Mouse (Mus musculus) kidney, postnatal 36 days (tissue): Measurements from ENCODE around the gene Elk4.

ENCODE experiments used
- DNase-seq, 2 experiments: peaks; one replicate each; pipeline ENCODE4 v3.0.0; 2021 to 2022; ENCODE audit warnings: mixed read lengths in 2 of 2

Elk4 gene

DNA sequence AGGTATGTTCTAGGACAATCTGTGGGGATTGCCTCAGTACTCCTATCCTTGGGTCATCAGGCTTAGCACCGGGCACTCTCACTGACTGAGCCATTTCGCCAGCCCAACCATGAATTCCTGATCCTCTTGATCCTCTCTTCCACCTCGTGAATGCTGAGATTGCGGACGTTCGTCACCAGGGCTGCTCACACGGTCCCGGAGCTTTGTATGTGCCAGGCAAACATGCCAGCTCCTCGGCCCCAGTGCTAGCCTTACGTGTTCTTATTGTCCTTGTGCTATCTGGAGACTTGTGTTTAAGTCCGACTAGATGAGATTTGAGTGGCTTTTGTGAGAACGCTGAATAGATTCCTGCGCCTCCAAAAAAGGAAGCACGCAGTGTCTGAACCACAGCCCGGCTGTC lies 20.0 kb upstream of the Elk4 start:
- DNase-seq: no peak

GRCm38 (mm10) chr1:131989476-131989875 lies 17.9 kb upstream of the Elk4 start:
- DNase-seq: no peak

- DNase-seq: no peak
Measured at GRCm38 (mm10) chr1:131990083-131990760, 17.2 kb upstream of the Elk4 start.

DNA sequence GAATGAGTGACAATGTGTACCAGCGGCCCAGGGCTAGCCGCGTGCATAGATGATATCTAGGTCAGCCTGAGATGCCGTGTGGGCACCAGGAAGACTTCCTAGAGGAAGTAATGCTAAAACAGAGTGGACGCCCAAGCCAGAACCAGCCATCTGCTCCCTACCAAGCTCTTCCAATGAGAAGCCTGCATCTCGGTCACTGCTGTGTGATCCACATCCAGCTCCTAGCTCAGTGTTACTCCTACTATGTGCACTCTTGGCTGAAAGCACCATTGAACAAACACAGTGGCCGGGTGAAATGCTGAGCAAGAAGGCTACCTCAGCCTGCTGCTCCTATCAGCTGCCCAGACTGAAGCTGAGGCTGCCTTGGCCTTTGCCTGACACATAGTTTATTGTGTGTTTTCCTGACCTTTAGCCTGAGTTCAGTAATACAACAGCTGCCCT lies 14.8 kb upstream of the Elk4 start:
- DNase-seq: peak in 1 of 2 experiments; percentile 50

DNA sequence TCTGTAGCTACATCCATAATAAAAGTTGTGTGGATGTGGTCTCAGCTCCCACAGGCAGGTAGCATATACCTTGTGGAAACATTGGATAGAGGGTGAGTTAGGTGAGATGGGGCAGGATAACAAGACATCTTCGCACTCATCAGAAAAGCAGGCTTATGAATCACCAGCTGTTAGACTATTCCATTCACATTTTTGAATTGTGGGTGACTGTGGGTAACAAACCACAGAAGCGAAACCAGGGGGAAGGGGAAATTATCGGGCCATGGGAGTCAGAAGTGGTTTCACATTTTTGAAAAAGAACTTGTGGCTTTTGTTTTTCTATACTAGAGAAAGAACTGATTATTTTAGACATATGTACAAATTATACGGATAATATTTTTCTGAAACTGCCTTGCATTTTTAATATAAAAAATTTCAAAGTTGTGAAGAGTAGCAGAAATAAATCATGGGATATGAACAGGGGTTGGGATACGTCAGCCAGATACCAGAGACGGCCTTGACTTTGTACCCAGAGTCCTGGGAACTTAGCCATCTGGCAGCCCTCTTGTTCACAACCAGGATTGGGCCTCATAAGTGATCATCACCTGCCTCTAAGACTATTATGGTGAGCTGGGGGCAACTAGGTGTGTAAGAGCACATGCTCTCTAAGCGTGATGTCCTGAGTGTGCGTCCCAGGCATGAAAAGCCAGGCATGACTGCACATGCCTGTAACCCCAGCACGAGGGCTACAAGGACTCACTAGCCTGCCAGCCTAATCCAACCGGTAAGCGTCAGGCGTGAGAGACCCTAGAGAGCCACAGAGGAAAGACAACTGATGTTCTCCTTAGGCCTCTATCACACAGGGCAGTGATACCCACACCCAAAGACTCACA lies 14.0 kb upstream of the Elk4 start:
- peak; percentile 82 to 83 for DNase-seq

DNA sequence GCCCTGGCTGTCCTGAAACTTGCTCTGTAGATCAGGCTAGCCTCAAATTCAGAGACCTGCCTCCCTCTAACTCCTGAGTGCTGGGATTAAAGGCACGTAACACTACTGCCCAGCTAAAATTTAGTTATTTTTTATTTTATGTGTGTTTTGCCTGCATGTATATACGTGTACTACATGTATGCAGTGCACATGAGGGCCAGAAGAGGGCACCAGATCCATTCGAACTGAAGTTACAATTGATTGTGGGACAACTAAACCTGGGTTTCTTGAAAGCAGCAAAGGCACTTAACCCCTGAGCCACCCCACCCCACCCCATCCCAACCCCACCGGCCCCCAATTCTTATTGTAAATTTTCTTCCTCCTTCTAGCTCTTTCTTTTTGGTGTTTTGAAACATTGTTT lies 12.3 kb upstream of the Elk4 start:
- peak; percentile 68 to 88 for DNase-seq

GRCm38 (mm10) chr1:132000506-132000905 lies 6.9 kb upstream of the Elk4 start:
- no peak for DNase-seq

GRCm38 (mm10) chr1:132001880-132002330 lies 5.5 kb upstream of the Elk4 start:
- no peak for DNase-seq

- DNase-seq: no peak
Measured at GRCm38 (mm10) chr1:132003111-132003510, 4.3 kb upstream of the Elk4 start.

GRCm38 (mm10) chr1:132003817-132004216 lies 3.6 kb upstream of the Elk4 start:
- peak; percentile 43 to 50 for DNase-seq

DNA sequence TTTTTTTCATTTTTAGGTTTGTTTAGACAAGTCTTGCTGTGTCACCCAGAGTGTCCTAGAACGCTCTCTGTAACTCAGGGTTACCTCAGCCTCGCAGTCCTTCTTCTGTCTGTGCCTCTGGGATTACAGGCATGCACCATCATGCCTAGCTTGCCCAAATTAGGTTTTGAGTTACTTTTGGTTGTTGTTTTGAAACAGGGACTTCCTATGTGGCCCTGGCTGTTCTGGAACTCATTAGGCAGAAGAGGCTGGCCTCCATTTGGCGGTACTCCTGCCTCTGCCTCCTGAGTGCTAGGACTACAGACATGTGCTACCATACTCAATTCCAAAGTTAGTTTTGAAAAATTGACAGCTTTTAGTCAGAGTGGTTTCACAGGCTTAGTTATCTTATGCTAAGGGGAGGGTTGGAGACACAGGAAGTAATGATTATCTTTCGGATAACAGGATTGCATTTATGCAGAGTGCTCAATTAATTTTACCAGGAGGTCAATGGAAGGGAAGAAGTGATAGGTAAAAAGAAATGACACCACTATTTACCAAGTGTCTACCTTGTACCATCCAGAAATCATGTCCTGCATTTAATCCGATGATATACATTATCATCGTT lies 2.7 kb upstream of the Elk4 start:
- DNase-seq: no peak

- no peak for DNase-seq
Measured at GRCm38 (mm10) chr1:132005466-132005865, 1.9 kb upstream of the Elk4 start.

GRCm38 (mm10) chr1:132006046-132006445 lies 1.4 kb upstream of the Elk4 start:
- DNase-seq: no peak

- DNase-seq: no peak
Measured at GRCm38 (mm10) chr1:132006721-132007120, 686 bp upstream of the Elk4 start.

- DNase-seq: peak; percentile 85 to 93
Measured at GRCm38 (mm10) chr1:132007828-132008827, 721 bp downstream of the Elk4 start.

DNA sequence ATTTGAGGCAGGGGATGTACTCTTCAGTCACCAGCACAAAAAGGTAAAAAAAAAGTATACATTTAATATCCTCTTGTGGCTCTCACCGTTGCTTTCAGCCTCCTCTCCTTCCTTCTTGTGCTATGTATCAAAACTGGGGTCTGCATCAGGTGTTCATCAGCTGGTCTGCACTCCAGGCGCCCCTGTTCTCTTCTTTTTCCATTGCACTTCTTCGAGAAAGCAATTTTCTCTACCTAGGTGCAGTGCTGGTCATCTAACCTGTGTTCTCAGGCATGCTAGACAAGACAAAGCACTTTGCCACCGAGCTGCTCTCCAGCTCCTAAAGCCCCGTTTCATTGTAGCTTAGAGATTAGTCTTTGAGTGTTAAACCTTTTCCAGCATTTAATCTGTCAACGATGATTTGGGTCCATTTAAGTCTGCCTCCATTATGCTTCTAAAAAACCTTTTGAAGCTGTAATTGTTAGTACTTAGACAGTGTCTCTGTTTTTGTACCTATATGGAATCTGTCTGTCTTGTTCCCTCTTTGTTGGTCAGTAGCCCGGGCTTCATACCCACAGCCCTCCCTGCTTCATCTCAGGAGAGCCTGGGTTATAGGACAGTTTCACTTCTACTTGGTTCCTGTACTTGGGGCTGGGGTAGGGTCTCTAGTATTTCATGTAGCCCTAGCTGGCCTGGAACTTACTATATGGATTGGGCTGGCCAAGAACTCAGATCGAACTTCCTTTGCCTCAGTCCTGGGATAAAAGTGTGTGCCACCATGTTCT lies 1.7 kb downstream of the Elk4 start:
- no peak for DNase-seq

DNA sequence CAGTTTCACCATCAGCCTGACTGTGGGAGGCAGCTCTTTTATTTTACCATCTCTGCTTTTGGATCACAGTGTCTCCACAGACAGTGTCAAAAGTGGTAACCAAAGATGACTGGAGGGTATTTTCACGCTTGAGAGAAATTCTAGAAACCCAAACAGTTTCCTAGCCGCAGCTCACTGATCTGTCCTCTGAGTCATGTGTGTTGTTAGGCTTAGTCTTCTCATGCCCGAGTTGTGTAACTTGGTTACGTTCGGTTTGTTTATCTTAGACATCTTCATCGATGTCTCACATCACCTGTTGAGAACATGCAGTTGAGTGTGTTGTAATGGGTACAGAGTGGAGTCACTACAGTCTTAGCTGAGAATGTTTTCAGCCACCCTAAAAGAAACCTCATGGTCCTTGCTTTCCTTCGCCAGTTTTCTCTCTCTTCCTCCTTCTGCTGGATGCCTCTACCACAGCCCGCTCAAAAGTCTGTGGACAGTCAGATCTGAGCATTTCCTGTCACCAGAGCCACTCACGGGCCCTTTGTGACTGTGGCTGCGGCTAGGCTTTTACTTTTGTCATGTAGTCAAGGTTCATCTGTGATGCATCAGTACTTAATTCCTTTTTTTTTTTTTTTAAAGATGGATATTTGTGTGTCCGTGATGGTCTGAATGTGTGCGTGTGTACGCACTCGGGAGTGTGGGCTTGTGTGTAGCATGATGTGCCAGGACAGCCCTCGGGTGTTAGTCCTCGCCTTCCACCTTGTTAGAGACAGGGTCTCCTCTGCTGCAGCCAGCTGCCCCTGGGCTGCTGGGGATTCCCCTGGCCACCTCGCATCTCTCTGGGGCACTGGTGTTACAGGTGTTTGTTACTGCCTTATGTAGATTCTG lies 3.5 kb downstream of the Elk4 start:
- DNase-seq: peak in 1 of 2 experiments; percentile 36

DNA sequence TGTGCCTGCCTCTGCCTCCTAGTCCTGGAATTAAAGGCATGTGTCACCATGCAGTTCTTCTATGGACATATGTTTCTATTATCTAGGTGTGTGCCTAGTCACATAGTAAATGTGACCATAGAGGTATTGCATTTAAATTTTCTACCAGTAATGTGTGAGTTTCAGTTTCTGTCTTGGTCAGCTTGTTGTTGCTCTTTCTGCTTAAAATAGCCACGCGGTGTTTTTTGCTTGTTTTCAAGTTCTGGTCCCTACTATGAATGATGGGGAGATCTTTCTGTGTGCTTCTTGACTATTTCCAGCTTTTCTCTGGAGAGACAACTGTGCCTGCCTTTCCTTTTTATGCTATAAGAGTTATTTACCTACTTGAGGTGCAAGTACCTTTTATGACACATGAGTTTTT lies 4.4 kb downstream of the Elk4 start:
- DNase-seq: no peak

DNA sequence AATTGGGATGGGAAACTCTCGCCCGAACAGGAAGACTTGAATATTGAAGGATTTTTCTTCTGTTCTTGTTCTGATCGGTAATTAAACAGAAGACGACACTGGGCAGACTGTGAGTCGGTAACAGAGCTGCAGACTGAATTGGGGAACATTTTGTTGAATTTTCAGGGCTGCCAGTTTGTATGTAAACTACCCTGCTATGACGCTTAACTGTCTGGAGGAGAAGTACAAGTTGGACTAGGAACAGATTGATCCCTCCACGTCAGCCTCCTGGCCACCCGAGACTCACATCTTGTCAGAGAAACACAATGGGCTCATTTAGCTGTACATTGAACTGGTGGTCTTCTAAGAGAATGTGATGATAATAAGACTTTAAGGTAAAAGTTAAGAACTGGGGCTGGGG lies 5.5 kb downstream of the Elk4 start:
- no peak for DNase-seq

DNA sequence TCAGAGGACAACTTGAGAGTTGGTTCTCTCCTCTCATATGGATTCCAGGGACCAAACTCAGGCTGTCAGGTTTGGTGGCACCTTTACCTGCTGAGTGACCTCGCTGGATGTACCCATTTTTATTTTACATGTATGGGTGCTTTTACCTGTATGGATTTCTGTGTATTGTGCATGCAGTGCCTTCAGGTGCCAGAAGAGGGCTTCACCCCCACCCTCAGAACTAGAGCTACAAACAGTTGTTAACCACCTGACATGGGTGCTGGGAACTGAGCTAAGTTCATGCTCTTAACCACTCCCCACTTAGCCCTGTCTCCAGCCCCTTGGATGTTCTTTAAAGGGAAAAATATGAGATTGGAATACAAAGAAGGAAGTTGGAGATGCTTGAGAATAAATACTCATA lies 7.4 kb downstream of the Elk4 start:
- DNase-seq: no peak

DNA sequence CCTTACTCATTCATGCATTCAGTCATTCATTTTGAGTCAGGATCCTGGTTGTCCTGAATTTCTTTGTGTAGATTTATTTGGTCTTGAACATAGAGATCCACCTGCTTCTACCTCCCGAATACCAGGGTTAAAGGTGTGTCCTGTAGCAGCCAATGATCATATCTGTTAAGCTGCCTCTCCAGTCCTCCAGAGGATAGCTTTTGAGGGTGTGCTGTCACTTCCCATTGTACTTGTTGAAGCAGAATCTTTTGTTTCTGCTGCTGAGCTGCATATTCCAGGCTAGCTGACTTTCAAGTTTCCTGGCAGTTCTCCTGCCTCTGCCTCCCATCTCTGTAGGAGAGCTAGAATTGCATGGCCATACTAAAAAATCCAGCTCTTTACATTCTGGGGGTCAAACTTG lies 9.3 kb downstream of the Elk4 start:
- no peak for DNase-seq
